Mouse (Mus musculus): Measurements from ENCODE around the gene Sgcb.
A peak's percentile ranks its signal among the peaks of the same experiment; 100 is the strongest.
"Not testable (repeated sequence)": the region's sequence is repeated elsewhere in the genome, so short reads cannot be mapped to it uniquely, and the experiment has no call there.

Gene Sgcb

DNA sequence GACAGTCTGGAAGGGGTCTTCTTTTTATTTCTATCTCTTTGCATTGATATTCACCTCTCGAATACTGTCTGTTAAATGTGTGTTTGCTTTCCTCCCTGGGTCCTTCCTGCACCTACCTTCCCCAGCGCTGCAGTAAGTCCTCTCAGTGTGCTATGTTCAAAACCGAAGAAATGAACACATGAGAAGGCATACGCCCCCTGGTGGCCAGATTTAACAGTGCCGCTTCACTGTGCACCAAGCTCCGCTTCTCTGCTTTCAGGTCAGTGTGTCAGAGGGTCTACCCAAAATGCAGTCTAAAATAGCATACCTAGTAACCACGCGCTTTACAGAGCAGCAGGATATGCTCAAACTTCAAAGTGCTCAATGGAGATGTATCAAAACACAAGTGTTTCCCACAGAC lies 14.4 kb downstream of the Sgcb start:
- peak; percentile 84 for DNase-seq (ENCODE audit: low spot score)

DNA sequence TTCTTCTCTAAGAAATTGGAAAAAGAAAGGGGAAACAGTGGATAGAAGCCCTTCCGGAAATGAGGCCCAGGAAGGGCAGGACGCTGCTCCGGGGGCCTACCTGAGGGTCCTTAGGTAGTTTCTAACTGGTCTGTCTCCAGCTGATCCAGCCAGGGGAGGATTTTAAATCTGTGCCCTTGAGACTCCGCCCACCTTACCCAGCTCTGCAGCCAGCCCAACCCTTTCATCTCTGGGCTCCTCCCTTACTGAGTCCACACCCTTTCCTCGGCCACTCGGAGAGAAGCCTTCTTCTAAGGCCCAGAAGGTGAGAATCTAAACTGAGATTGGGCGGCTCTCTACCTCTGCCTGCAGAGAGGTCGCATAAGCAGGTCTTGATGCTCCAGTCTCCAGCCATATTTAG lies 15.3 kb downstream of the Sgcb start, which contains the start of gene Lrrc66:
TSS of gene Lrrc66 (minus strand) at position 236 of the 400 bp plus-strand sequence.
- no peak for DNase-seq (ENCODE audit: low spot score)

DNA sequence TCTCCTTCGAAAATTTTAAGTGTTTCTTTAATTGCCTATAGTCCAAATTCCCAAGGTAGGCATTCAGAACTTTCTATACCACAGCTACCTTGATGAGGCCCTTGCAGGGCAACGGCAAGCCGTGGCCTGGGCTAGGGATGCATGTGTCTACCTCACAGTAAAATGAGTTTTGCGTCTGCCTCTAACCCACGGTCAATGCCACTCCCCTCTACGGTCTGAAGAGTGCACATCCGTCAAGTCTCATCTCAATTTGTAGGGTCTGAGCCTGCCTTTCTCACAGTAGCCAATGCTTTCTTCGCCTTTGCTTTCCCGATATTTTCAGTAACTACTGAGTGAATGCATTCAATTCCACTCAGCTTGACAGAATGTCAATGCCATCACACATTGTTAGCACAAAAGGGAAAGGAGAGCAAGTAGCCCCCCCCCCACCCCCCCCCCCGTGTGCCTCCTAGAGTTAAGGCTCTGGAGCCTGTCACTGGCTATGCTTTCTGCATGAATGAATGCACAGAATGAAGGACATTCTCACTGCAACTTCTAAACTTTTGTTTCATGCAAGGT lies 16.5 kb downstream of the Sgcb start:
- DNase-seq (ENCODE audit: low spot score), result peak; percentile 68

DNA sequence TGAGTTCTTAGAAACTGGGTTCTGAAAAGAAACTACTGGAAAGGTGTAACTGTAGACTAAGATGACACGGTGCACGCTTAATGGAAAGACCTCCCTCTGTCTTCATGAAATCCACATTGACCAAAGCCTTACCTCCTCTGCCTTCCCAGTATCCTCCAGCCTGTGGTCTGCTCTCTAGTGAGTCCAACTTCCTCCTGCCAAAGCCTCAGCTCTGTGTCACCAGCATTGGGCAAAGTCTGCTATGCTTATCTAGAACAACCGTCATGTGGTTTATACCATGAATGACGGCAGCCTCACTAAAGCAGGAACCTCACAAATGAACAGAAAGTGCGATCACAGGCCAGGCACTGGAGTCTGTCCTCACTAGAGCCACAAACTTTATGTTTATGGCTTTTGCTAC lies 17.4 kb downstream of the Sgcb start:
- no peak for DNase-seq (ENCODE audit: low spot score)

DNA sequence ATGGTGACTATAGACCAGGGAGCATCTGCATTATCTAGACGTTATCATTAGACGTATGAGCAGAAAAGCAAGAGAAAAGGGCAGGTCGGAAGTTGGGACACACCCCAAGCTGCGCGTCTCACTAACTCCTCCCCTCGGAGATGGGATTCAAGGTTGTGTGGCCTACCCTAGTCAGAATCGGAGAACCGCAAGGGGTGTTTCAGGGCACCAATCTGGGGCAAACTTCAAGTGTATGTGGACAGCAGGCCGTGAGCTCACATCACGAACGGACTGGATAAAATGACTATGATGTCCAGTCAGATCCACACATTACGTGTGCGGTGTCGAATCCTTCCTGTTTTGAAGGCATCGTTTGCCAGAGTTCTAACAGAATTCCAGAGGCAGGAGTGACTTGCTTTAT lies 19.6 kb downstream of the Sgcb start:
- no peak for DNase-seq (ENCODE audit: low spot score)

DNA sequence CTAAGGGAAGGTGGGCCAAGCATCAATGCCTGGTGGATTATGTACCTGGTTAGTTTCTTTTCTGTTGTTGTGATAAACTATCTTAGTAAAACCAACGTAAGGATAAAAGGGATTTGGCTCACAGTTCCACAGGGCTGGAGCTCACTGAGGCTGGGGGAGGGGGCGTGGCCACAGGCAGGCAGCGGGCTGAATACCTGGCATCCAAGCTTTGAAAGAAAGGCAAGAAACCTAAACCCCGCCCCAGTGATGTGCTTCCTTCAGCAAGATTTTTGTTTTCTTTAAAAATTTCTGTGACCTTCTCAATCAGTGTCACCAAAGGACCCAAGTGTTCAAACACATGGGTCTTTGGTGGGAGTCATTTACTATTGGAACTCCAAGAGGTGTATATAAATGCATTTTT lies 20.0 kb downstream of the Sgcb start:
- DNase-seq (ENCODE audit: low spot score), result no peak

DNA sequence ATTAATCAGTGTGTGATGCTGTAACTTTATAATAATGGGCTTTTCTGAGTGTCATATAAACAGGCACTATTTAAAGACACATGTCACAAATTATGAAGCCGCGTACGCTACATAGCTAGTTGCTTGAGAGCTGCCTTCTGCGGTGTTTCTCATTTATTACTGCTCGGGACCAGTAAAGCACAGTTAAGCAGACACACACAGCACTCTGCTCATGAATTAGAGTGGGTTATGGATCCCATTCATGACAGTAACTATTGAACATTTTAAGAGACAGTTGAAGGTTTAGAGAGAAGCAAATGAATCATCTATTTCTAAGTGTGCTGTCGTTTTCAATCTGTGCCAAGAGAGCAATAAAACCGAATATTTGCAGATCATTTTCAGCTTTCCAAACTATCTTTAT lies 20.7 kb downstream of the Sgcb start:
- no peak for DNase-seq (ENCODE audit: low spot score)

DNA sequence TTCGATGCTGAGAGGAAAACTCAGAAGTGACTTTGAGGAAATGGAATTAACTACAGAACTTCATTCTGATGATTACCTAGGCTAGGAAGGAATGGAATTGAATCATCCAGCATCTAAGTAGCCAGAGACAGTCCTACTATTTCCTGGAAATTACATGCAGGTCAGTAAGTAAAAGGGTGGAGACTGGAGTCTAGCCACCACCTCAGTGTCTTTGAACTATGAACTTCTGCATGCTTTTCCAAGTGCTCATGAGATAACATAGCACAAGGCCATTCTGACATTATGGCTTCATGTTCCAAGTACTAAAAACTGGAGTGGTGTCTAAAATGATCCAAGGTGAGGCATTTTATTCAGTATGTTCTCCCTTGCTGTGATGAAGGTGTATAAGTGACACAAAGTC lies 22.1 kb downstream of the Sgcb start:
- no peak for DNase-seq (ENCODE audit: low spot score)

DNA sequence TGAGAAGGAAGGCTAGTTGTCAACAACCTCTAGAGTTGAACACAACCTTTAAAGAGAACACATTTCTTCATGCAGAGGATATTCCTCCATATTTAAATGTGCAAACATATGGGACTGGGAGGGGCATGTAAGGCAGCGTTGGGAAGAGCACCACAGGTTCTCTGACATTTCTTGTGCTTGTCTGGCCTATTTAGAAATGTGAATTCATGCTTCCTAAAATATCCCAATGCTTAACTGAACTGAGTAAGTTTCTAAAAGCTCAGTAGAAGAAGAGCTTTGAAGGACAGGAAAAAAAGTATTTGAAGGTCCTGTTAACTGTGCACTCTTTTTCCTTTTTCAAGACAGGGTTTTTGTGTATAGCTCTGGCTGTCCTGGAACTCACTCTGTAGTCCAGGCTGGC lies 28.6 kb downstream of the Sgcb start:
- DNase-seq (ENCODE audit: low spot score), result no peak

DNA sequence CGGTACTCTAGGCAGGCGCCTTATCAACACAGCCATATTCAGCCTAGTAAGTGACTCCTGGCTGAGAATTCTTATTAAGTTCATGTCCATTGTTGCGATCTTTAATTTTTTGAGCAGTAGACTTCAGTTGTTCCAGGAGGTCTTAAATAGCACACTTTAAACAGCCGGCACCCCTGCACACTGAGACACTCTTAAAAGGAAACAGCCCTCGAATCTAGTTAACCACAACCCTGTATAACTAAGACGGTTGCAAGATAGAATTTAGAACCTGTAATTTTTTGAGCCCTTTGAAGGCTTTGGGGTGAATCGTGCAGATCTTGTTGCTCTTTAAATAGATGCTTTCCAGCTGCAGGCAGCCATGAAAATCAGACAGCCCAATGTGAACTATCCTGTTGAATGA lies 32.4 kb downstream of the Sgcb start:
- DNase-seq (ENCODE audit: low spot score), result no peak

DNA sequence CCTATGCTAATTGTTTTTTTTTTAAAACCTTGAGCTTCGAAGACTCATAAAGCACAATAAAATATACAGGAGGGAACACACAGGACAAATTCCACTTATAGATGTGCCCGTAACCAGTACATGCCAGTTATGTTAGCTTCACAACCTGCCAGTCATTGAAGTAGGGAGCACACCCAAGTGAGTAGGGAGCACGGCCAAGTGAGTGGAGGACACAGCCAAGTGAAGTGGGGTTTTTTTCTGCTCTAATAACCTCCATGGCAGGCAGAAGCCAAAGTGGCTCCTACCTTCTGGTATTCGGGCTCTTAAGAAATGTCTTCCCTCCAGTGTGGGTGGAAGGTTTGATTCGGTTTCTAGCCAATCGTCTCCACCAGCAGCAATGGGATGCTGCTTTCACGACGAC lies 34.3 kb downstream of the Sgcb start:
- no peak for DNase-seq (ENCODE audit: low spot score)

DNA sequence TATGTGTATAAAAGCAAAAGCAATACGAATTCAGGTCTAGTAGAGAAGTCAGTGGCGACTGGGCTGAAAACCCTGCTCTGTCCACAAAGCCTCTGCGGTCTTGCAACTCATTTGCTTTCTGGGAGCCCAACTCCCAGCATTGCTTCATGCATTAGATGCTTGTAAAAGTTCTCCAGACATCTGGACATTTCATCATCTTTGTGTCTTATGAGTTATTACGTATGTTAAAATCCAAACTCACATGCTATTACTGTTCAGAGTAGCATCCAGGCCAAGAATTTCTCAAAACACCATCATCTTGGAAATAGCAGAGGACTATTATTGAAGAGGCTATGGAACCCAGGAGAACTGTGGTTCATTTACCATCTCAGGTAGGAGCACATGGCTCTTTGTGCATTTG lies 36.5 kb downstream of the Sgcb start:
- no peak for DNase-seq (ENCODE audit: low spot score)

DNA sequence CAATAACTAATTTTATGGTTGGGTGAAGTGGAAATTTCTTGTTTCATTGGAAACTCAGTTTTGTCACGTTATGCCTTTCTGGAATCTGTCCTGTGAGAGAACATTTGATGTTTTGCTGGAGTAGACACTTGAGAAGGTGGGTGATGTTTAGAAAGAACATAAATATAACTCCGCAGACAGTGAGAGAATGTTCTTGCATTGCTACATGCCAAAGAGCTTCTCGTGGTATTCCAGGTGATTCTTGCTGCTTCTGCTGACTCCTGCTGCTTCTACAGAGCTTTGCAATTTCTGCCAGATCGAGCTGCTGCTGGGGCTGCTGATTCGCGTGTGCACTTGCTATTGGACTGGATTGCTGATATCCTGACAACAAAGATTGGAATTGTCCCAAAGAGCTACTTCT lies 42.6 kb downstream of the Sgcb start:
- no peak for DNase-seq (ENCODE audit: low spot score)

DNA sequence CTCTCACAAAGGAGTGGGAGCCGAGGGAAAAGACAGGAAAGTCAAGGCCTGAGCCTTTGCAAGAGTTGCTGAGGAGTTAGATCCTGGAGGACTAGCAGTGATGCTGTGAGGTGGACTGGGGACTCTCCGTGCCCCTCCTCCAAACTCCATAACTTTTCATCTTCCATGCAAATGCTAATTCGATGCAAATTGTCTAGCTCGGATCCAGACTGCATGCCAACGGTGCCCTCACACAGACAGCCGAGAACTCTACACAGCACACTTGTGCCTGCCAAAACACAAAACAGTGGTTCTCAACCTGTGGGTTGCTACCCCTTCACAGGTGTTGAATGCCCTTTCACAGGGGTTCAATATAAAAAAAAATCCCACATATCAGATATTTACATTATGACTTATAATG lies 43.0 kb downstream of the Sgcb start:
- DNase-seq (ENCODE audit: low spot score), result no peak

DNA sequence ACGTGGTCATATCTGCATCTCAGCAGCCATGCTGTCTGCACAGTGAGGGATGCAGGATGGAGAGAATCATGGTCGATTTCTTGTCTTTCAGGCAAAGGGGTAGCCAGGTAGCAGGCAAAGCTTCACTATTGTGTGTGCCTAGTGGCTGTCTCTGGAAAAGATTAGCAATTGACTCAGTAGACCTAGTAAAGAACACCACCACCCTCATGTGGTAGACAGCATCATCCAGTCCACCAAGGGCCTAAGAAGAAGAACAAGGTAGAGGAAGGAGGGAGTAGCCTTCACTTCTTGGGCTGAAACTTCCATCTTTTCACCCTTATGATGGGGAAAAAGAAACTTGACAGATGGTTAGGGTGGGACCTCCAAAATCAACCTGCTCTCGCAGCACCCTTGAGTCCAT lies 44.7 kb downstream of the Sgcb start:
- no peak for DNase-seq (ENCODE audit: low spot score)

DNA sequence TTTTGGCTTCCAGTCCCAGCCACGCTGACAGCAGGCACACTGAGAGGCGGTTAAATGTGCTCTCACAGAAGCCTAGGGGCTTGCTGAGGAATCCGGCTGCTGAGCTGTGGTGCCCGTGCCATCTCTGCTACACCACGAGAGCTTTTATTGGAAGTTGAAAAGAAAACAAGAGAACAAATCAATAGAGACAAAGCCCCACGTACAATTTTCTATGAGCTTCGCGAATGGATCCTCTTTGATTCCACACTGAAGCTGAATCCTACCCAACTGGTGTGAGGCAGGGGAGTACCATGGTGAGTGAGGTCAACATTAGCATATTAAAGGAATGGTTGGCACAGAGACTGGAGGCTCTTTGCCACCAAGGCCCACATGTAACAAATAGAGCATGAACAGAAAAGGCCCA lies 46.2 kb downstream of the Sgcb start:
- DNase-seq (ENCODE audit: low spot score), result no peak

DNA sequence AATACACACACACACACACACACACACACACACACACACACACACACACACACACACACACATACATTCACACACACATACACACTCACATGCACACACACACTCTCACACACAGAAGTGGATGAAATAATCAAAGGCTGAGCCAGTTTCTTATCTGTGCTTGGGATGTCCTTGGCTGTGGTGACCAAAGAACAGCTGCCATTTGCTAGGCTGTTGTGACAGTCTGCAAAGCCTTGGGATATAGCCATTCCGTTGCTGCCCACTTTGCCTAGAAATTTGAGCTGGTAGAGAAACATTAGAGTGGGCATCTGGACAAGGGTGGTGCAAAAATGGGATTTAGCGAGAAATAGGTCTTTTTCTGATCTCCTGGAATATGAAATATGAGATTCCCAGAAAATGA lies 47.6 kb downstream of the Sgcb start:
- DNase-seq (ENCODE audit: low spot score), result no peak

DNA sequence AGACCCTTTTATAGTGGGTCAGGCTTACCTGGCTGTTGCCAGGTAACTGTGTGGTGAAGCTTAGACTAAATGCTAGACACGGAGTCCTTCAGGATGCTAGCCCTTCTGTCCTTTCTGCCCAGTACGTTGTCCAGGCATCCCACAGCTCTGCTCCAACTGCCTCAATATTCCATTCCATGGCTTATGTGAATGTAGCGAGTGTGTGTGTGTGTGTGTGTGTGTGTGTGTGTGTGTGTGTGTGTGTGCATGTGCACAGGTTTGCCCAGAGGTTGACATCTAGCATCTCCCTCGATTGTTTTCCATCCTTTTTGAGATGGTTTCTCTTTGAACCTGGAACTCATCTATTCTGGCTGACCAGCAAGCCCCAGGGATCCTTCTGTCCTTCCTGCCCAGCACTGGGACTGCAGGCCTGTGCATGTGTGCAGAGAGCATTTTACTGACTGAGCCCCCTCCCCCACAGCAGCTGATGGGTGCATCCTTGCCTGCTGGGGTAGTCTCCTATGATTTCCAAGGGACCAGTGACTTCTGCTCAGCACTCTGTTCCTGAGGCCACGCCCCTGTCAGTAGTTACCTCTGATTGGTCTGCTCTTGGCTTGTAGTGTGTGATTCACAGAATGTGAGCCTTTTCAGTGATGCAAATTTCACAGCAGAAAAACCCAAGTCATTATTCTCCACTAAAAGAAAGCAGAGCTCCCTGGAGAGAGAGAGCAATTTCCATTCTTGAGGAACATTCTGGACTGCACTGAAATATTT lies 48.5 kb downstream of the Sgcb start:
- peak; percentile 16 for DNase-seq (ENCODE audit: low spot score)

DNA sequence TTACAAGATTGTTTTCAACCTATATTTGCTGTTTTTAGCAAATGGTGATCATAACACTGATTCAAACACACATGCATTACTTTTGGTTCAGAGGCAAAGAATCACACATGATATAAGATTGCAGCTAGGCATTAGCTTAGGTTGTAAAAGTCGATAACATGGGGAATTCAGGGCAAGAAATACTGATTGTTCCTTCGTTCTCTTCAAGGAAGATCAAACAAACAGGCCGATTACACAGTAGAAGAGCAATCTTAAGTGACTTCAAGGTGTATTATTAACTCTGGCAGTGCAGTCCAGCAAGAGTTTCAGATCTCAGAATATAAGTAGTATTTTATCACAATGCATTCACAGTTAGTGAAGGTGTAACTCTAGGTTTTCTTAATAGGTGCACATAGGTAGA lies 60.5 kb downstream of the Sgcb start:
- DNase-seq (ENCODE audit: low spot score), result no peak

DNA sequence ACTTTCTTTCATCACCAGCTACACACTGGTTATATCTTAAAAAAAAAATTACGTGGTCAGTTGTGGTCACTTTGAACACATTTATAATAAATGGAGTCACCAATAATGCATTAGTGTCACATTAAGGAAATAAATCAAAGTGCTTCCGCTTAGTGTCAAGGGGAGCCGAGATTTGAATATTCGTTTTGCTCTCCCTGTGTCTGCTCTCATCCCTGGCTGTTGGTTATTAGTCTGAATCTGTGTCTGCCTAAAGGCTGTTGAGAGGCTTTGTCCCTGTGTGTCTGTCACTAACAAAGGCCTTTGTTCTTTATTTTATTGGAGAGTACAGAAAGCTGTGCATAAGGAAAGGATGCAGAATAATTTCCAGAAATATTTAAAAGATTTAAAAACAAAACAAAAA lies 61.0 kb downstream of the Sgcb start:
- DNase-seq (ENCODE audit: low spot score), result no peak

DNA sequence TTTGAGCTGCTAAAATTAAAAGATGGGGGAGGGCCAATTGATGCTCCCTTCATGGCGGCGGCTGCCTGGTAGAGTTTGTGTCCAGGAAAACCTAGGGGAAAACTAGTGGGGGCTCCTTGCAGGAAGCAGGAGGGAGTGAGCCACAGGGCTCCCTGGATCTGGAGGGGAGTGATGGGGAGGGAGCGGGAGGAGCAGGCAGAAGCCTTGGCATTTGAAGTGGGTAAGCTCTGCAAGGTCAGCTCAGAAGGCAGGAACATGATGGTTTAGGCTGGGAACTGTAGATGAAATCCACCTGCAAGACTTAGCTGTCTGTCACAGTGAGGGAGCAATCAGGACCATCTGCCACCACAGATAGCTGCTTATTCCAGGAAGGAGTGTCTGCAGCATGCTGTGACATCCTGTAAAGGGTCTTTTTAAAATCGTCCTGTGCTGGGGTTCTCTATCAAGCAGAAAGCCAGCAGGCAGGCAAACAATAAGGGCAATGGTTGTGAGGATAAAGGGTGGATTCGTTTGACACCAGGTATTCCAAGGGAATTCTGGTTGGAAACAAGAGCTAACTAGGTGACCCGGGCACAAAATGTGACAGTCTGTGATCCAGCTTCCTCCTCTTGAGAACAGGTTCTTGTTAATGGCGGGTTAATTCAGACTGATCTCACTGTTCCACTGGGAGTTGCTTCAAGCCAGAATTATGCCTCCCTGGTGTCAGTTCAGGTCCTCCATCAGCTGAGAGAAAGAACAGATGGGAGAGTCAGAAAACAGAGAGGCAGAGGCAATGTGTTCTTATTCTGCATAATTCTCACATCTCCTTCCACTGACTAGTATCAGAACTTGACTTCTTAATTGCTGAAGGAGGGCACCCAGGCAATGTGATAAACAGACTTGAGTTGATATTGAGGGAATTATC lies 62.1 kb downstream of the Sgcb start:
- DNase-seq (ENCODE audit: low spot score), result no peak

DNA sequence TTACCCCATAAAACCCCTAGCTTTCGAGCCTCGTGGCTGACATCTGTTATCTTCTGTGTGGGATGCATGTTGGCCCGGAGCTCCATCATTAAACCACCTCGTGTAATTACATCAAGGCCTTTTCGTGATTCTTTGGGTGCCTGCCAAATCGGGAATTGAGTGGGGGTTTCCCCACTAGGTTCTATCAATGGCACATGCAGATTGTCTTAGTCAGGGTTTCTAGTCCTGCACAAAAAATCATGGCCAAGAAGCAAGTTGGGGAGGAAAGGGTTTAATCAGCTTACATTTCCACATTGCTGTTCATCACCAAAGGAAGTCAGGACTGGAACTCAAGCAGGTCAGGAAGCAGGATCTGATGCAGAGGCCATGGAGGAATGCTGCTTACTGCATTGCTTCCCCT lies 63.6 kb downstream of the Sgcb start:
- not testable (repeated sequence) for DNase-seq (ENCODE audit: low spot score)

All from retina, embryonic 14.5 days (tissue).